Mouse (Mus musculus) layer of hippocampus, adult 9-11 months (tissue): ENCODE measurements around the gene Erbin.

Source experiments
- DNase-seq: peaks from one replicate; pipeline ENCODE4 v3.0.0; 2022

Gene Erbin

DNA sequence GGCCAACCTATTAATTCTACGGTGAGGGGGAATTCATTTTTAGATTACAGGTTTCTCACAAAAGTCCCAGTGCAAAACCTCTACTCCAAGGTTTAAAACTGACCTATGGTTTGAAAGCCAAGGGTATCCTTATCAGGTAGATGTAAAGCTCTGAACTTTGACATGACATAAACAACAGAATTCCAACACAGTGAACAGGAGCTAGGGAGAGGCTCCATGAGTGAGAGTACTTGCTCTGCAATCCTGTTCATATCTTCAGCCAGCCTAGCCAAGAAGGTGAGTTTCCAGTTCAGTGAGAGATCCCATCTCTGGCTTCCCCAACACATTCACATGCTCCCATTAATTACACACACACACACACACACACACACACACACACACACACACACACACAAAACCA is 9.7 kb downstream of the Erbin start:
- DNase-seq = no peak

DNA sequence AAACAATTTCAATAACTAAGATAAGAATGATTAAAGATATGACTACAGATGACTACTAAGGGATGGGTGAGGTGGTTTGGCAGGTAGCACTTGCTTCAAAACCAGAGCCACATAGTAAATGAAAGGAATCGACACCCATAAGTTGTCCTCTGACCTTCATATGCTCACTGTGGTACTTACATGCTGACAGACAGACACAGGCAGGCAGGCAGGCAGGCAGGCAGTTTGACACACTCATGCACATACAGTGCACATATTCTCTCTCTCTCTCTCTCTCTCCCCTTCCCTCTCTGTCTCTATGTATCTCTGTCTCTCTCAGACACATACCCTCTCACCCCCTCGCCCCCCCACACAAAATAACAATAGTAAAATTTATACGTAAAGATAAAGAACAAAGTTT is 10.4 kb downstream of the Erbin start:
- no peak for DNase-seq

DNA sequence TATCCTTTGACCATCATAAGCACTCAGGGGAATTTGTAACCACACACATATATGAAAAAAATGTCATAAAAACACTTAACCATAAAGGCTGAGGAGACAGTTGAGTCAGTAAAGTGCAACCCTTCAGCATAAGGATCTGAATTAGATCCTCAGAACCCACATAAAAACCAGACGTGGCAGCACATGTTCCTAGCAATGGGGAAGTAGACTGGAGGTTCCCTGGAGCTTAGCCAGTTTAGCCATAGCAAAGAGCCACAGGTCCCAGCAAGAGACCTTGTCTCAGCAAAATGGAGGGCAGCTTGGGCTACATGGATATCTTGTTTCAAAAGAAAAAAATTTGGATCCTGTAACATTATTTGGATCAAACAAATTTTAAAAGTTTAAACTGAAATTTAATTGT is 20.3 kb downstream of the Erbin start:
- no peak for DNase-seq

DNA sequence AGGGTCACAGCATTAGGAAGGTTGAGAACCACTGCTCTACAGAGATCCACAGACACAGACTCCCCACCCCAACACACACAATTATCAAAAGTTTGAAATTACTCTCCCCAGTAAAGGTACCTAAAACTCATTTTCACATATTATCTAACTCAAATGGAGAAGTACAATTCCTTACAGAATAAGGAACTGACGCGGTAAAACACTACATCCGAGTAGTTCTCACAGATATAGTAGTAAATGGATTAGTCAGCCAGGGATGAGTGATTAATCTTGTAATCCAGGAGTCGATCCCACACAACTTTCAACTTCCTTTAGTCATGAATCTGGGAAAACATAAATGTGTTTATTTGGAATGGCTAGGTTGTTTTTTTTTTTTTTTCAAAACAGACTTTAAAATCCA is 22.7 kb downstream of the Erbin start:
- no peak for DNase-seq

DNA sequence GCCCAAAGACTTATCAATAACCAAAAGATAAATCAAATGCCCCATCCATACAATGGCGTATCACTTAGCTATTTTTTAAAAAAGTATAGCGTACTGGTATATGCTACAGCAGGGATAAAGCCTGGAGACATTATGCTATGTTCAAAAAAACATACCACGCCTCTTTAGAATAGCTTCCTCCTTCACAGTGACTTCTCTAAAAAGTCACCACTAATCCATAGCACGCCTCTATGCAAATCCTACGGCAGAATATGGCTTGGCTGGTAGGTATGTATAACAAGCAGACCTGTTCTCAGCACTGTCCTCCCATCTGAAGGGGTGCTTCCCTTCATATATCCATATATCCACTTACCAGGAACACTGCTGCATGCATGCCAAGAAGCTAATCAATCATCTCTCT is 27.2 kb downstream of the Erbin start:
- DNase-seq = no peak

DNA sequence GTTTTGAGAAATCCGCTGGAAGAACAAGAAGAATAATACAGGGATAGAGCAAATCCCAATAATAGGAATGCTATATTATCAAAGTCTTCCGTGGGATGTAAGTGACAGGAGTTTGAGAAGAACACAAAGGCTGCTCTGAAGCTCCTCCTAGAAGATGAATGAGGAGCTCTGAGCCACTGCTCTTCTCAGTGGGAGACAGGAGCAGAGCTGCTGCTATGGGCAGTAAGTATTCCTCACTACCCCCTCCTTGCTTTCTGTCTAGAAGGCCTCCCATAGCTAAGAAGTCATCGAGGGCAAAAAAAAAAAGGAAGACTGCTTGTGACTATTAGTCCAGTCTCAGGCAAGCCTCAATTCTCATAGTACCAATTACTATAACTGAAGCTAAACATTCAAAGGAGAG is 30.3 kb downstream of the Erbin start:
- no peak for DNase-seq

DNA sequence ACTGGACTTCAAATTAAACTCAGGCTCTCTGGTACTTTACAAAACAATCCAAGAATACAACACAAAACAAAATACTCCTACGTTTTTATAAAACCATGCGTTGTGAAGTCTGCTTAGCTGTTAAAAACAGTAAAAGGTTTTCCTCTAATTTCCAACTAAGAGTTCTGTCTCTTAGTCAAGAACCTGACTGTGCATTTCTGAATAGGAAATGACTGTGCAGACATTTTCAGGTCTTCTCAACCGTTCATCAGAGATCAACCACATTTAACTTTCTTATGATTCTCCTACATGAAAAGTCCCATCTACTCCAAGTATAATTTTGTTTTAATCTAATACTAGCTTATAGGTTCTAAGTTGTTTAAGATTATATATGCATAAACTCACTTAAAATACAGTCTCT is 33.8 kb downstream of the Erbin start:
- no peak for DNase-seq

DNA sequence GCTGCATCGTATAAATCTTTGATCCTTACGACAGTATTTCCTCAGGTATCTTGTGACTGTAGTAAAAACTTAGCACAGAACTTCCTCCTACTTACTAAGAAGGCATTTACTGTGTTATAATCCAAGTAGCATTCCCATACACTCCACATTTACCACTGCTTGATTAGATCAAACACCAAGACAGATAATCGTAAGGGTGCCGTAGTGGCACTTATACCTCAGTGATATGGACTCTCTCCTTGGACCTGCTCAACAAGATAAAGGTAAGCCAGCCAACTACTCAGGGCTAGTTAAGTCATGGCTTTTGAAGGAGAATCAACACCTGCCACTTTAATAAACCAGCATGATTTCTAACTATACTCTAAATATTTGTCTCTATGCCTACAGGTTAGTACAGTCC is 39.1 kb downstream of the Erbin start:
- no peak for DNase-seq

DNA sequence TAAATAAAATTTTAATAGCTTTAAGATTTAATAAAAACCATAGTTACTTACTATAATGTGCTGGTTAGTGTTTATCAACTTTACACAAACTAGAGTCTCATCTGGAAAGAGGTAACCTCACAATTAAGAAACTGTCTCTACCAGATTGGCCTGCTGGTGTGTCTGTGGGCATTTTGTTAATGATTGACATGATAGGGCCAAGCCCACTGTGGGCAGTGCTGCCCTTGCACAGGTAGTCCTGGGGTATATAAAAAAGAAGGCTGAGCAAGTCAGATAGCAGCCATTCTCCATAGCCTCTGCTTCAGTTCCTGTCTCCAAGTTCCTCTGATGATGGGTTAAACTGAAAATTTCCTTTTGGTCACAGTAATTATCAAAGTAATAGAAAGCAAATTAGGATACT is 43.6 kb downstream of the Erbin start:
- no peak for DNase-seq

DNA sequence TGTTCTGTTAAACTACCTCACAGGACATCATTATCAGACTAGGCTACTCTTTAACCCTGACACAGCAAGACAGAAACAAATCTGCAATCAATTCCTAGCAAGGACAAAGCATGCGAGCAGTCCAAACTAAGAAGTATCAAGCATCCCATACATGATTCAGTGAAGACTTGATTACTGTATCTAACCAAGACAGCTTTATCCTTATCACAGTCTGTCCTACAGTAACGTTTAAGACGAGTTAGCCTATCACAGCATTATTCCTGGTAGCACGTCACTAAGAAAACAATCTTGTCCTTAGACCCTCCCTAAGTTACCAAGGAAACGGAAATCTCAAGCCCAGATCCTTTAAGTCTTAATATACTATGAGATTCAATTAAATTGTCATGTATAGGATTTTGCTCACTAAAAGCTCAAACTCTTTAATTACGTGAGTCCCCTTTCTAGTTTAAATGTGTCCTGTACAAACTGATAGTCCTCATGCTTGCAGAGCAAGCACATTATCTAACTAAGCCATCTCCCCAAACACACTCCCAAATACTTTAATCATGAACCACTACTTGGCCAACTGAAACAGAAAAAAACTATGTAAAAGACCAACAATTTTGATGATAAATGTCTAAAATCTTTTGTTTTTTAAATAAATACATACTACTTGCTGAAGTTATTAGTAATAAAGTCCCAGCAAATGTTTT is 44.3 kb downstream of the Erbin start:
- DNase-seq = no peak

DNA sequence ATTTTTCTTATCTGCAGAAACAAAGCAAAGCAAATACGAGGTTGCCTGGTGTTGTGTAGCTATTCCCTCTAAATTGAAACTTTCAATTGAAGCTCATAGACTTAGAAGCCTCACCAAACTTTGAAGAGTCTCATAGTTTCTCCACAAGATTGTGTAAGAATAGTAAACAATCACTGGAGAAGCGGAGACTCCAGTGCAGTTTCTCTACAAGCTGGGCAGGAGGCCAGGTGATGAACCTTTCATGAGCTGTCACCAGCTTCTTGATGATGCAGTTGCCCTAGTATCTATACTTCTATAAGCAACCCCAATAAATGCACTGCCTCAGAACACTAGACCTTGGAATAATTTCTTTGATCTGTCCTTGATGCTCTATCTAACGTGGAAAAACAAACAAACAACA is 49.5 kb downstream of the Erbin start:
- no peak for DNase-seq

DNA sequence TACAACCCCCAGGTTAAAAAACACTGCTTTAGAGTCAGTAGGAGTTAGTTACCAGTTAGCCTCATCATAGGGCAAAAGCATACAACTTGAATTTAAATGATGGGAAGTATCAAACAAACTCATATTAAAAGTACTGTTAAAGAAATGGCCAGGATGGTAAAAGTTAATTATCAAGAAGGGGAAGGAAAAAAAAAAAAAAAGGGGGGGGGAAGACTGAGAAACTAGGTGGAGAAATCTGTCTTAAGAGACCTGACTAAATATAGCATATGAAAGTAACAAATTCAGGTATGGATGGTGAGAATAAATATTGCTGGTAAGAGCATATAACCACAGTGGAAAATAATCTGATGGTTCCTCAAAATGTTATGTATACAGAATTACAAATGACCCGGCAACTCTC is 50.2 kb downstream of the Erbin start:
- no peak for DNase-seq

DNA sequence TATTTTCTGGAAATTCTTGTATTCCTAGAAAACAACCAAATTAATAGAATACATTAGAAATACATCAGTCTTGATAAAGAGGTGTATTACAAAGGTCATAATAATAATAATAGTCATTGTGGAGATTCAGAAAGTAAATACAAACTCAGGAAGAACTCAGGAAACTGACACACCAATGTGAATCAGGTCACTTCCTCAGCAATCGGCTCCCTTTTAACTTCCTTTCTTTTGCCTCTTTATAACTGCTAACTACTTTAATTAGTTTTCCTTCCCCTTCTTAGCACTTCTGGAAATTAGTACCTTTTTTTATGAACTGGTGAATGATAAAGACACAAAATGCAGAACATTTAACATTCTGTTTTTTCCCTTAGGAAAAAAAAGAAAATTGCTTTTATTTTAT is 51.4 kb downstream of the Erbin start:
- no peak for DNase-seq

DNA sequence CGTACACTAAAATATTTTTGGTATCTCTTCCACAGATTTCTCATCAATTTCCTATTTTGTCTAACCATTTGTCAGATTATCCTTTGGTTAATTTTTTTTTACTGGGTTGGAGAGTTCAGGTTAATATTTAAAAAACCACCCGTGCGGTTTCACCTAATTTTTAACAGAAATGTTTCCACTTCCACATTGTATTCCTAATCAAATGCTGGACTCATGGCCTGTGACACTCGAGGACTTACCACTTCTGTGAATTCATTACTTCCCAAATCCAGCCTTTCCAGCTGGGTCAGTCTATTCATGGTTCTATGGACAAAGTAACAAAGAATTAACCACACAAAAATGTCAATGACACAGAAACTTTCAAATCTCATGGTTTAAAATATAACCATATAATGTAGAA is 58.3 kb downstream of the Erbin start:
- DNase-seq = no peak

DNA sequence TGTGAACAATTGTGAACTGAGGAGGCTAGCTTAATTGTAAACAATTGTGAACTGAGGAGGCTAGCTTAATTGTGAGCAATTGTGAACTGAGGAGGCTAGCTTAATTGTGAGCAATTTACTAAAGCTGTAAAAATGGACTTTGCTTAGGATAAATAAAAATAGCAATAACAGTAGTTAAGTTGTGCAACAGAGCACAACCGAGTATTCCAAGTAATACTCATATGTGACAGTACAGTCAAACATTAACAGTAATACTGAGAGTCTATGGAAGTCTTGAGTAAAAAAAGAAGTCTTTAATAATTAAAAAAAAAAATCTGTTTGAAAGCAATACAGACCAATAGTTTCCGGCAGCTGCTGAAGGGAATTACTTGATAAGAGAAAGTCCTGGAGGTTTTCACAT is 61.3 kb downstream of the Erbin start:
- no peak for DNase-seq

DNA sequence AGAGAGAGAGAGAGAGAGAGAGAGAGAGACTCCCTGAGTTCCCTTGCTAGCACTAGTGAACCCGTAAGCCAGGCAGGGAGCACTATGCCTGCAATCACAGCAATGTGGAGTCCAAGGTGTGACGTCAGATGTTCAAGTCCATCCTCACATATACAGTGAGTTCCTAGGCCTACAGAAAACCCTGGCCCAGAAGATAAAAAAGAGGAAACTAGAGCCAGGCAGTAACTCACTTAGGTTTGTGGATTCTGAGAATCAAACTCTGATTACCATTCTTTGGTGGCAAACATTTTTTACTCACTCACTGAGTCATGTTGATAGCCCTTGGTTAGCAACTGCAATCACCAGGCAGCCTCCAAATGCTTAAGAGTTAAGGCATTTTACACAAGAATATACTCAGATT is 72.7 kb downstream of the Erbin start:
- no peak for DNase-seq

DNA sequence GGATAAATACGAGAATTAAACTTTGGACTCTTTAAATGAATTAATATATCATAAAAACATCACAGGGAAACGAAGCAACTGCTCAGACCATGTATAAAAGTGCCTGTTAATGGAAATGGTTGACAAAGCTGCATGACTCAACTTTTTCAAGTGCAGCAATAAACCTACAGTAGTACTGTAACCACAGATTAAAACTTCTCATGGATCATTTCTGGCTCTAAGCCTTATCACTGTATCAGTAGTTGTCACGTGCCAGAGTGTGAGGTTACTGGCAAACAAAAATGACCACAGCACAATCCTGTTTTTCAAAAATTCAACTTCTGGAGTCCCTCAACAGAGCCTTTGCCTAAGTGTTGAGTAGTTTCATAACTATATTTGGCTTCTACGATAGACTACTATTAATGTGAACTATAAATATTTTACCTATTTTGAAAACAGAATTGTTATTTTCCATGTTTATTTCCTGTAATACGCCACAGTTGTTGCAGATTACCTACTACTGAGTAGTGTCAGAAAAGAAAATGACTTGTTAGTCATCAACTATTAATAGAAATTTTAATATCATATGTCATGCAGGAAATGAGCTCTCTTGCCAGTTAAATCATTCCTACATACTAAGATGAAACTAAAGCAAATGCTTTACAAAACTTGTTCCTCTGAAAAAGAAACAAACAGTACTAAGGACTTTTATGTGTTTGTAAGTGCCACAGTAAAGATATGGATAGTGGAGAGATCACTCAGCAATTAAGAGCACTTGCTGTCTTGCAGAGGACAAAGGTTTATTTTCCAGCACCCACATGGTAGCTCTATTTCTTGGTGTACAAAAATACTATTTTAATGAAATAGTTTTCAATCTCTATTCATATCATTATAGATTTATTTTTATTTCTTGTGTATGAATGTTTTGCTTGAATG is 78.8 kb downstream of the Erbin start:
- no peak for DNase-seq

DNA sequence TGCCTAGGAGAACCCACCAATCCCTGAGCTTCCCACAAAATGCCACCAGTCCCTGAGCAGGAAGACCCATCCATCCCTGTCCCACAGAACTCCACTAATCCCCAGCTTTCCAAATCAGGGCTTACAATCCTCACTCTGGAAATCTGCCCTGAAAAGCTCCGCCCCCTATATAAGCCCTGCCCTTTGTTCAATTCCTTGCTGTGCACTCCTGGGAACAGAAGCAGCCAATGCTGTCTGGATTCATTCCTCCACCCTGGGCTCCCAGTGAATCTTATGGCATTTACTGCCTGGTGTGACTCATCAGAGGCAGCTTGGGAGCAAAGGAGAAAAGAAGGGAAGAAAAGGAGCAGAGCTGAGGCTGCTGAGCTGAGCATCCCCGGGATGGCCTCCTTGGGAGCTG is 81.7 kb downstream of the Erbin start:
- DNase-seq = no peak

DNA sequence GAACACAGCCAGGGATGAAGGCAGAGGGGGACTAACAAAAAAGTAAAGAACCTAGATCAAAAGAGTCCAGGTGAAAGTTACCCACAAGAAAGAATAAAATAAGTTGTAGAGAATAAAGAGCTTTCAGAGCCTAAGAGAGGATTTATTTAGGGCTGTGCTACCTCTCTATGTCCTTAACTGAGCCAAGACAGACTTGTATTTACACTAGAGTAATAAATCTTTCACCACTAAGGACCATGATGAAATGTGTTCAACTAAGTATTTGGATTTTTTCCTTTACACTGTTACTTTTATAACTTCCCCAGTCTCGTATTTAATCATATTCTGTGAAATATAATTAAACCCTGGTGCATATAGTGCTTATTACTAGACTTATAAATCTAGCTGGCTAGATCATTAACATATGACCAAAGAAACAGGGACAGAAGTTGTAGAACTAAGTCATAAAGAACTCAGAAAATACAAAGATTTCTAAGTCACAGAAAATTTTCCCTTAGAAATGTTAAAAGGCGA is 90.6 kb downstream of the Erbin start:
- DNase-seq = no peak

DNA sequence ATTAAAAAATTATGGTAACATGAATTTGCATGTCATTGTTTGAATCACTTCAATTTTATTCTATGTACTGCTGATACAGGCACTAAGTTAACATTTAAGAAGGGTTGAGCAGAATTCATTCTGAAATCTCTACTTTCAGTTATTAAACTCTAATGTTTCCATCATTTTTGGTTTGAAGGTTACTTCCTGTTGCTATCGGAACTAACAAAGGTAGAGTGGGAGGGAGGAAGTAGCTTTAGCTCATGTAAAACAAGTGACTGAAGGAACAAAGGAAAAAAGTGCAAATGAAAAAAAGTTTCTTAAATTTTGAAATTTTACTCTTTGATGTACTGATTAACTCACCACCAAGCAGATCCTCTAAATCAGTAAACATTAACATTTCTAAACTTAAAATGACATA is 98.0 kb downstream of the Erbin start:
- DNase-seq = no peak

DNA sequence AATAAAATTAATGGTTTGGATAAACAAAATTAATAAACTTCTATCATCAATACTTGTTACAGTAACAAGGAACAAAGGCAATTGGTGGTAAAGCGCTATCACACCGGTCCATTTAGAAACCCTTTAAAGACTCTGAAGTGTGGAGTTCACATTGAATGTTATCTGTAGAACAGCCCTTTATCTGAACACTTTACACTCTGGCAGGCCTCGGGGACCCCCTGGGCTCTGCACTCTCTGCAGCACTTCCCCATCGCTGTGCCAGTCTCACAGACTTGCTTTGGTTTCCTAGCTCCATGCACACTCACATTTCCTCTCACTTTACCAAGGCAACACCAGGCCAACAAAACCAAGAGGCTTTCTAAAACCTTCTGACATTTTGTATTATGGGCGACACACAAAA is 100.9 kb downstream of the Erbin start:
- no peak for DNase-seq

DNA sequence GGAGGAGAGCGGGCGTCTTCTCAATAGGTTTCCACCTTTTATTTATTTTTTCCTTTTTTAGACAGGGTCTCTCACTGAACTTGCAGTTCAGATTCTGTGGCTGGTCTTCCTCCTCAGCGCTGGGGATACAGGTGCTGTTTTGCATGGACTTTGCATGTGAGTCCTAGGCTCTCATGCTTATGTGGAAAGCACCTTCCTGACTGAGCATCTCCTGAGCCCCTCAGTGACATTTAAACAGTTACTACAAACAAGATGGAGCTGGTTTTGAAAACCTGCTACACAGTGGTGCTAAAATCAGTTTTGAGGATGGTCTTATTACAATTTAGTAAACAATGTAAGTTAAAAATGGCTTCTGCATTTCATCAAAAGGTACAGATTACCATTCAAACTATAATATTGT is 102.4 kb downstream of the Erbin start:
- DNase-seq = no peak

DNA sequence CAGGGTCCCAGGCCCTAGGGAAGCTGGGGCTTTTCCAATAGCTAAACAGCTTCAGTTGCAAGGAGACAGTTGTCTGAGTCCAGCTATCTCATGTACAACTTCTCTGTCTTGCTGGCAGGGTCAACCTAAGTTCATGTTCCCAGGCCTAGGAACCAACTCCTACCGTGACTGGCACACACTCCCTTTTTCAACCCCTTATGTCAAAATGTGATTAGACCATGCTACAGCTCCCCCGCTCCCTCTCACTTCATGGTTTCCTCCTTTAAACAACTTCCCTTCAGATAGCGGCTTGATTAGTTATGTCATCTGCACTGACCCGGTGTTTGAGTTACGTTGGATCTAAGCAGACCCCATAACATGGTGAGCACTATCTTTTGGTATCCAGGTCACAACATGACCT is 112.8 kb downstream of the Erbin start:
- no peak for DNase-seq

DNA sequence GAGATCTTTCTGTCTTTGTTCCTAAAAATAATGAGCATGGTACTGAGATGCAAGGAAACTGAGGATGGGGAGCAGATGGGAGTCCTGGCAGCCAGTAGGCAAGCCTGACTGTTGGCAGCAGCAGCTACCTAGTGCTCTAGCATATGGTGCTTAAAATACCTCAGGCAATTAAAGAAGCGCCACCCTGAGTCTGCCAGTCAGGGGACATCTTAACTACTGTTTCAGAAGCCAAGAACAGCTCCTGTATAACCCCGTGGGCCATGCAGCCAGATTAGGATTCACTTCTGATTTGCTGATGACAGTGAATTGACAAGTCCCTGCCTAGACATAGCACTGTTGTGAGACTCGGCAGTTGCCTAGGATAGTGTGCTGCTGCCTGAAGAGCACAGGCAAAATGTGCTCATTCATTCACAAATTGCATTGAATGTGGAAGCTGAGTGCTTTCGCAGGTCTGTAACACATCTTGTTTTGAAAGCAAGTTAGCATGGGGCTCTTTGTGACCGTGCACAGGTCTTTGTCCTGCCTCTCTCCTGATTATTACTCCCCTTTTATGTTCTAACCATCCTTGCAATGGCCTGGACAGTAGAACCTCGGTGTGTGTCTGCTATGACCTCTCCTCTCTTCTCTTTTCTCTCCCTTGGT is 114.0 kb downstream of the Erbin start:
- DNase-seq = peak; percentile 84
